Mouse (Mus musculus): ENCODE data around the gene Mrap2.

GRCm38 (mm10) chr9:87169144-87169543, 25.0 kb downstream of the Mrap2 start:
- TF ChIP-seq CTCF (IDR thresholded peaks at IDR 0.05; ENCODE audit: control insufficient read depth, insufficient read depth, low read length) (no peak), POLR2A (IDR thresholded peaks at IDR 0.05; ENCODE audit: borderline replicate concordance, control insufficient read depth, low read depth, low read length) (no peak)
